Mouse (Mus musculus): ENCODE data around the gene Olfr403. TPM values are rescaled to one million over a fixed set of nuclear protein-coding genes. Genes with fewer than 3 reads are reported as not detected.

Gene Olfr403
- polyA plus RNA-seq, 1 experiment from 2014 or later: not detected

DNA sequence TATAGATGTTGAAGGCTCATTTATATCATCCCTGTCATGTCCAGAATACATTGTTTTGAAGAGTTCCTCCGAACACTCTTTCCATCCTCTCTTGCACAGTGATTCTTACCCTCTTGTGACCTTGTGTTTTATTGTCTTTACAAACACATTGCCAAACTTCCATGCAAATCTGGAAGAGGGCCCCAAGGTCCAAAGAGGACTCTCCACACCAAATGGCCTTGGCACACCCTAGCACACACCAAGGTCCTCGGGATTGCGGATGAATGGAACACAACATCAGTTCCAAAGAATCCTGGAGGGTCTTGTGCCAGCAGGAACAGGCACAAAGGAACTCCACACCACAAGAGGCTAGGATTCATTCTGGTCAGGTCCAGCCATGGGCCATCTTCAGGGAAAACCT is 55.2 kb downstream of the Olfr403 start:
- Histone ChIP-seq H3K9ac (ENCODE audit: low read length) (no peak overlapping the region), H3K36me3 (ENCODE audit: control insufficient read depth, insufficient read depth, low read length) (no peaks in the 10 kb centered on the region), H3K27ac (replicated peaks in 1 of 2; ENCODE audit: control insufficient read depth in 1 of 2, insufficient read depth in 1 of 2, low read depth in 2 of 2, low read length in 2 of 2) (no peak overlapping the region), H3K4me1 (ENCODE audit: control insufficient read depth in 2 of 2, insufficient read depth in 2 of 2, low read length in 2 of 2) (no peaks in the 10 kb centered on the region), H3K27me3 (ENCODE audit: control insufficient read depth, insufficient read depth, low read length) (no peaks in the 10 kb centered on the region), H3K9me3 (ENCODE audit: control insufficient read depth, low read length) (peaks cover 5% of the 10 kb centered on the region; the same call in 1 of the 2 replicates), H3K4me2 (ENCODE audit: low read length) (no peak overlapping the region), H3K4me3 (ENCODE audit: control insufficient read depth in 1 of 2, insufficient read depth in 1 of 2, low read depth in 1 of 2, low read length in 2 of 2) (no peak overlapping the region)
- no peak for ATAC-seq (ENCODE audit: insufficient number of reproducible peaks, insufficient read depth, low FRiP score, low read depth)
- whole genome bisulfite sequencing: 85% methylated on average over 3 of the region's 3 CpGs

Other genes starting within 250 kb of the Olfr403 start
- gene Olfr23, start 249.6 kb upstream of the Olfr403 start, polyA plus RNA-seq (2014; fragmentation: Nextera tagmentation; extraction: Ambion mirVana): not detected in 2 replicates
- gene Olfr397, start 225.4 kb upstream of the Olfr403 start, polyA plus RNA-seq (2014; fragmentation: Nextera tagmentation; extraction: Ambion mirVana): not detected in 2 replicates
- not detected in 2 replicates for gene Olfr398, start 195.8 kb upstream of the Olfr403 start, polyA plus RNA-seq (2014; fragmentation: Nextera tagmentation; extraction: Ambion mirVana)
- not detected in 2 replicates for gene Olfr139, start 129.7 kb upstream of the Olfr403 start, polyA plus RNA-seq (2014; fragmentation: Nextera tagmentation; extraction: Ambion mirVana)
- not detected in 2 replicates for gene Olfr399, start 129.6 kb upstream of the Olfr403 start, polyA plus RNA-seq (2014; fragmentation: Nextera tagmentation; extraction: Ambion mirVana)
- not detected in 2 replicates for gene Zfp616, start 116.3 kb upstream of the Olfr403 start, polyA plus RNA-seq (2014; fragmentation: Nextera tagmentation; extraction: Ambion mirVana)
- not detected in 2 replicates for gene Olfr401, start 72.5 kb upstream of the Olfr403 start, polyA plus RNA-seq (2014; fragmentation: Nextera tagmentation; extraction: Ambion mirVana)
- gene Olfr402, start 32.7 kb upstream of the Olfr403 start, polyA plus RNA-seq (2014; fragmentation: Nextera tagmentation; extraction: Ambion mirVana): not detected in 2 replicates
- gene Olfr43, start 25.1 kb downstream of the Olfr403 start, polyA plus RNA-seq (2014; fragmentation: Nextera tagmentation; extraction: Ambion mirVana): not detected in 2 replicates
- not detected in 2 replicates for gene Olfr406, start 73.6 kb downstream of the Olfr403 start, polyA plus RNA-seq (2014; fragmentation: Nextera tagmentation; extraction: Ambion mirVana)
- gene Olfr59, start 97.5 kb downstream of the Olfr403 start, polyA plus RNA-seq (2014; fragmentation: Nextera tagmentation; extraction: Ambion mirVana): not detected in 2 replicates
- not detected in 2 replicates for gene Olfr410, start 151.8 kb downstream of the Olfr403 start, polyA plus RNA-seq (2014; fragmentation: Nextera tagmentation; extraction: Ambion mirVana)
- not detected in 2 replicates for gene Olfr411, start 166.4 kb downstream of the Olfr403 start, polyA plus RNA-seq (2014; fragmentation: Nextera tagmentation; extraction: Ambion mirVana)
- not detected in 2 replicates for gene Olfr412, start 175.8 kb downstream of the Olfr403 start, polyA plus RNA-seq (2014; fragmentation: Nextera tagmentation; extraction: Ambion mirVana)